Mouse (Mus musculus) CD8-positive naive resting alpha-beta T cell, adult 57 days (primary cell): ENCODE data around the gene Anxa4. TPM values are rescaled to one million over a fixed set of nuclear protein-coding genes. Genes with fewer than 3 reads are reported as not detected.

Experiments used
- total RNA-seq: library from RNA; stranded (reverse); gene quantifications from one replicate; pipeline ENCODE4 v1.2.4, GENCODE M21; 2023

The Anxa4 gene
- 2.3 TPM for total RNA-seq

DNA sequence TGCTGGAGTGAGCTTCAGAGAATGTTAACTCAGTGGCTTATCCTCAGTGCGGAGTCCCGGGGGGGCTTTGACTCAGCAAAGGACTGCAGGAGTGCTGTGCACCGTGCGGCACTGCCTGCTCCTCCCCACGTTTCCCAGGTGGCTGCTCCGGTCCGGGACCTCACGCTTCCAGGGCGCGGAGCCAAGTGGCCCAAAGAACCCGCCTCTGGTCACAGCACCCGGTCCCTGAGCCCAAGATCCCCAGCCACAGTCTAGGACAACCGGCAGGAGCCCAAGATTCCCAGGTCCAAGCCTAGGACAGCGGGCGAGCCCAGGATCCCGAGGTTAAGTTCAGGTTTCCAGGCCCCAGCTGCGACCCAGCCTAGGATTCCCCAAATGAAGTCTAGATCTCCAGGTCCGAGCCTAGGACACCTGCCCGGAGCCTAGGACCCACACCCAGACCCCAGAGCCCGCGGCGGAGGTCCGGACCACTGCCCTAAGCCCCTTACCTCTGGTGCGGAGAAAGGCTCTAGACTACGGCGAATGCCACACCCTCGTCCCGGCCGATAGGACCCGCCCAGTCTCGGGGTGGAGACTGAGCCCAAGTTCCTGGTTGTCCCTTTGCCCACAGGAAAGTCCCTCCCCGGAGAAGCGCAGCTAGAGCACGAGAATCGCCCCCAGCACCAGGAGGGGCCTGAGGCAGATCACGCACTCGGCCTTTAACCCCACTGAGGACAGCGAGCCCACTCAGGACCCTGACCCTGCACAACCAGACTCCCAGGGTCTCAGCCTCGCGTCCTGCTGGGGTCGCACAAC lies at the start of gene Anxa4:
Anxa4 (minus strand) TSS at position 564 of the 795 bp plus-strand sequence.

GRCm38 (mm10) chr6:86733183-86733876 lies 60.1 kb downstream of the Anxa4 start, which contains the start of gene Gmcl1:
Gene Gmcl1, minus strand, starts transcription at chr6:86733383.

Other genes starting within 250 kb of the Anxa4 start
- not detected for gene Asprv1, start 165.4 kb downstream of the Anxa4 start, total RNA-seq
- gene Mxd1, start 124.4 kb downstream of the Anxa4 start, total RNA-seq = 31.5 TPM
- 36.3 TPM for gene Snrnp27, start 109.1 kb downstream of the Anxa4 start, total RNA-seq
- 29.2 TPM for gene Gmcl1, start 60.2 kb downstream of the Anxa4 start, total RNA-seq
- 177 TPM for gene Aak1, start 55.9 kb upstream of the Anxa4 start, total RNA-seq
- 46.1 TPM for gene Nfu1, start 215.7 kb upstream of the Anxa4 start, total RNA-seq
- 30.3 TPM for gene Gfpt1, start 249.3 kb upstream of the Anxa4 start, total RNA-seq